Mouse (Mus musculus) lung, adult 2 months (tissue): ENCODE results near the gene Myof. TPM values are rescaled to one million over a fixed set of nuclear protein-coding genes. Genes with fewer than 3 reads are reported as not detected.
A peak's percentile ranks its signal among the peaks of the same experiment; 100 is the strongest.

Experiments used
- DNase-seq: peaks from one replicate; pipeline ENCODE4 v3.0.0; 2022
- H3K4me1 ChIP-seq: fragments of 200-500 bp; 2 replicates; pipeline ENCODE4 v1.6.1; 2011; ENCODE audit warnings: low read length; ENCODE audit not compliant: control insufficient read depth, insufficient read depth
- H3K4me3 ChIP-seq: fragments of 200-500 bp; replicated peaks from 2 replicates; pipeline ENCODE3; 2011; ENCODE audit warnings: low read depth, mild to moderate bottlenecking, control low read depth, low read length; ENCODE audit errors: extremely low read depth
- CTCF ChIP-seq: fragments of 200-500 bp; IDR thresholded peaks from 2 replicates; pipeline ENCODE4 v1.5.1; 2011; ENCODE audit warnings: mild to moderate bottlenecking, low read length, control low read depth; ENCODE audit not compliant: insufficient read depth
- POLR2A ChIP-seq: fragments of 200-500 bp; IDR thresholded peaks from 2 replicates; pipeline ENCODE4 v1.6.1; 2011; ENCODE audit warnings: low read depth, mild to moderate bottlenecking, control low read depth, low read length, borderline replicate concordance; ENCODE audit errors: extremely low read depth
- WGBS: fragments of 180-500 bp; shearing (Covaris S2); methylation state at CpG from one replicate; pipeline ENCODE4 v1.1.7; 2018; 5-methylcytosine and 5-hydroxymethylcytosine counted together
- polyA plus RNA-seq: library from polyadenylated mRNA; depleted of rRNA; stranded (reverse); fragments of >200 nt; gene quantifications from 2 replicates; pipeline ENCODE4 v1.2.3, GENCODE M21; 2012

The Myof gene
- polyA plus RNA-seq, 1 experiment: 51.8 TPM

GRCm38 (mm10) chr19:38014443-38014842 is 28.9 kb downstream of the Myof start:
- TF ChIP-seq CTCF (no peak), POLR2A (no peak)
- no peak for DNase-seq
- Histone ChIP-seq H3K4me3 (no peak overlapping the region), H3K4me1 (peaks cover 11% of the 10 kb centered on the region)
- 72% methylated on average over 5 of the region's 5 CpGs for WGBS

GRCm38 (mm10) chr19:38011379-38011778 is 32.0 kb downstream of the Myof start:
- no peak for DNase-seq

GRCm38 (mm10) chr19:38004809-38005380 is 38.5 kb downstream of the Myof start:
- H3K4me1 ChIP-seq: peaks cover 13% of the 10 kb centered on the region
- H3K4me3 ChIP-seq: no peak overlapping the region
- DNase-seq: no peak
- 54% methylated on average over 8 of the region's 8 CpGs for WGBS
- TF ChIP-seq POLR2A (no peak), CTCF (peak; percentile 26; the same call in 1 of the 2 replicates)

More at GRCm38 (mm10) chr19:38011379-38011778, 32.0 kb downstream of the Myof start:
- no peak for TF ChIP-seq CTCF
- no peak for TF ChIP-seq POLR2A
- H3K4me3 ChIP-seq: no peak overlapping the region
- WGBS: 48% methylated on average over 1 of the region's 1 CpGs
- peaks cover 15% of the 10 kb centered on the region for H3K4me1 ChIP-seq

- 45% methylated on average over 24 of the region's 24 CpGs for WGBS
- no peak overlapping the region for H3K4me3 ChIP-seq
- peak; percentile 47 for DNase-seq
- no peak for TF ChIP-seq CTCF
- H3K4me1 ChIP-seq: peaks cover 13% of the 10 kb centered on the region
Measured at GRCm38 (mm10) chr19:38003671-38004521, 39.5 kb downstream of the Myof start.

GRCm38 (mm10) chr19:38002816-38003215 is 40.6 kb downstream of the Myof start:
- DNase-seq: no peak
- no peak overlapping the region for H3K4me3 ChIP-seq
- H3K4me1 ChIP-seq: peaks cover 10% of the 10 kb centered on the region
- TF ChIP-seq POLR2A (no peak), CTCF (no peak)
- WGBS: 71% methylated on average over 4 of the region's 4 CpGs

- 82% methylated on average over 4 of the region's 4 CpGs for WGBS
- H3K4me3 ChIP-seq: no peak overlapping the region
- no peak for DNase-seq
Measured at GRCm38 (mm10) chr19:38000990-38001389, 42.4 kb downstream of the Myof start.

GRCm38 (mm10) chr19:37999941-38000340 is 43.4 kb downstream of the Myof start:
- TF ChIP-seq POLR2A: no peak
- Histone ChIP-seq H3K4me3 (no peak overlapping the region), H3K4me1 (peaks cover 7% of the 10 kb centered on the region)
- no peak for DNase-seq
- 92% methylated on average over 2 of the region's 2 CpGs for WGBS

More at GRCm38 (mm10) chr19:38000990-38001389, 42.4 kb downstream of the Myof start:
- H3K4me1 ChIP-seq: peaks cover 10% of the 10 kb centered on the region
- TF ChIP-seq POLR2A: no peak
- no peak for TF ChIP-seq CTCF

GRCm38 (mm10) chr19:37994301-37994700 is 49.1 kb downstream of the Myof start:
- TF ChIP-seq POLR2A (no peak), CTCF (no peak)
- WGBS: 82% methylated on average over 3 of the region's 3 CpGs
- no peak for DNase-seq
- Histone ChIP-seq H3K4me3 (no peak overlapping the region), H3K4me1 (no peaks in the 10 kb centered on the region; the same call in none of the 2 replicates)

- TF ChIP-seq CTCF: no peak
- TF ChIP-seq POLR2A: no peak
- 65% methylated on average over 2 of the region's 2 CpGs for WGBS
- Histone ChIP-seq H3K4me3 (no peak overlapping the region), H3K4me1 (no peaks in the 10 kb centered on the region; the same call in none of the 2 replicates)
- DNase-seq: no peak
Measured at GRCm38 (mm10) chr19:37992184-37992554, 51.2 kb downstream of the Myof start.
